Mouse (Mus musculus) MEL (cell line): Measurements from ENCODE around the gene Arl14. TPM values are rescaled to one million over a fixed set of nuclear protein-coding genes. Genes with fewer than 3 reads are reported as not detected.

Experiments
- DNase-seq: peaks from one replicate; pipeline ENCODE4 v3.0.0; 2011; ENCODE audit warnings: low read depth, low spot score
- H3K27ac ChIP-seq: 2 replicates; pipeline ENCODE4 v1.5.1; 2012; ENCODE audit warnings: low read depth, mild to moderate bottlenecking, control low read depth, low read length, moderate library complexity; ENCODE audit not compliant: control insufficient read depth
- H3K27me3 ChIP-seq, 2 experiments: fragments of 150-350 bp in 1 of 2; sonication (generic) in 1 of 2; 2 replicates each; pipeline ENCODE4 v1.6.1; 2012; ENCODE audit warnings: low read length in 2 of 2, mild to moderate bottlenecking in 2 of 2, improper control_type of control experiment in 1 of 2, moderate library complexity in 1 of 2; ENCODE audit not compliant: insufficient read depth in 2 of 2, control insufficient read depth in 1 of 2
- H3K36me3 ChIP-seq, 2 experiments: 2 replicates each; pipeline ENCODE4 v1.6.1; 2012 to 2014; ENCODE audit warnings: low read length in 2 of 2, improper control_type of control experiment in 1 of 2, inconsistent platforms in 1 of 2, mild to moderate bottlenecking in 1 of 2; ENCODE audit not compliant: insufficient read depth in 2 of 2, control insufficient read depth in 1 of 2
- H3K4me1 ChIP-seq, 2 experiments: fragments of 150-350 bp in 1 of 2; sonication (generic) in 1 of 2; 2 replicates each; pipeline ENCODE4 v1.6.1; 2012; ENCODE audit warnings: low read length in 2 of 2, improper control_type of control experiment in 1 of 2, mild to moderate bottlenecking in 1 of 2; ENCODE audit not compliant: insufficient read depth in 2 of 2, control insufficient read depth in 1 of 2
- H3K4me3 ChIP-seq, 2 experiments: fragments of 150-350 bp in 1 of 2; sonication (generic) in 1 of 2; 2 replicates each; pipeline ENCODE4 v1.5.1; 2012; ENCODE audit warnings: low read depth in 2 of 2, low read length in 2 of 2, mild to moderate bottlenecking in 2 of 2, moderate library complexity in 2 of 2, control low read depth in 1 of 2, improper control_type of control experiment in 1 of 2; ENCODE audit not compliant: control insufficient read depth in 1 of 2, insufficient read depth in 1 of 2
- H3K79me2 ChIP-seq: 2 replicates; pipeline ENCODE4 v1.6.1; 2012; ENCODE audit warnings: mild to moderate bottlenecking, low read length, moderate library complexity; ENCODE audit not compliant: control insufficient read depth, poor library complexity, insufficient read depth
- H3K9ac ChIP-seq: 2 replicates; pipeline ENCODE4 v1.6.1; 2012; ENCODE audit warnings: low read depth, mild to moderate bottlenecking, control low read depth, low read length, moderate library complexity; ENCODE audit not compliant: control insufficient read depth, poor library complexity, severe bottlenecking
- H3K9me3 ChIP-seq: fragments of 150-350 bp; sonication (generic); replicated peaks from 2 replicates; pipeline ENCODE4 v1.6.1; 2012; ENCODE audit warnings: mild to moderate bottlenecking, low read length, improper control_type of control experiment, moderate library complexity; ENCODE audit not compliant: insufficient read depth
- CHD1 ChIP-seq: IDR thresholded peaks from 2 replicates; pipeline ENCODE4 v1.6.1; 2012; ENCODE audit warnings: low read depth, mild to moderate bottlenecking, inconsistent platforms, low read length, improper control_type of control experiment
- CHD2 ChIP-seq: IDR thresholded peaks from 2 replicates; pipeline ENCODE4 v1.6.1; 2011; ENCODE audit warnings: low read length, improper control_type of control experiment
- CTCF ChIP-seq, 3 experiments: IDR thresholded peaks in 2 of 3; conservative IDR thresholded peaks in 1 of 3; 2 replicates each; pipeline ENCODE4 v1.5.1; 2011 to 2012; ENCODE audit warnings: low read length in 3 of 3, low read depth in 2 of 3, mild to moderate bottlenecking in 2 of 3, improper control_type of control experiment in 1 of 3, inconsistent platforms in 1 of 3, mixed read lengths in 1 of 3, moderate library complexity in 1 of 3; ENCODE audit not compliant: control insufficient read depth in 1 of 3, insufficient read depth in 1 of 3, poor library complexity in 1 of 3, severe bottlenecking in 1 of 3
- E2F4 ChIP-seq: IDR thresholded peaks from 2 replicates; pipeline ENCODE4 v1.6.1; 2011; ENCODE audit warnings: low read depth, low read length, improper control_type of control experiment, borderline replicate concordance
- ETS1 ChIP-seq: IDR thresholded peaks from 2 replicates; pipeline ENCODE4 v1.6.1; 2012; ENCODE audit warnings: low read depth, mild to moderate bottlenecking, inconsistent platforms, low read length, improper control_type of control experiment, moderate library complexity
- GABPA ChIP-seq: IDR thresholded peaks from 2 replicates; pipeline ENCODE4 v1.6.1; 2012; ENCODE audit warnings: low read depth, mild to moderate bottlenecking, inconsistent platforms, low read length, improper control_type of control experiment, moderate library complexity
- HCFC1 ChIP-seq: IDR thresholded peaks from 2 replicates; pipeline ENCODE4 v1.6.1; 2012; ENCODE audit warnings: low read depth, mild to moderate bottlenecking, inconsistent platforms, low read length, improper control_type of control experiment, moderate library complexity
- JUND ChIP-seq: IDR thresholded peaks from 2 replicates; pipeline ENCODE4 v1.6.1; 2011; ENCODE audit warnings: low read depth, mild to moderate bottlenecking, improper control_type of control experiment, low read length
- MAFK ChIP-seq: IDR thresholded peaks from 2 replicates; pipeline ENCODE4 v1.6.1; 2011; ENCODE audit warnings: low read depth, mild to moderate bottlenecking, low read length, improper control_type of control experiment, borderline replicate concordance
- MAZ ChIP-seq: IDR thresholded peaks from 2 replicates; pipeline ENCODE4 v1.6.1; 2012; ENCODE audit warnings: low read depth, mild to moderate bottlenecking, inconsistent platforms, low read length, improper control_type of control experiment
- MEF2A ChIP-seq: IDR thresholded peaks from 2 replicates; pipeline ENCODE4 v1.6.1; 2014; ENCODE audit warnings: low read depth, mild to moderate bottlenecking, inconsistent platforms, low read length, improper control_type of control experiment; ENCODE audit not compliant: poor library complexity, insufficient replicate concordance, severe bottlenecking; ENCODE audit errors: extremely low read depth
- MYC ChIP-seq: IDR thresholded peaks from 2 replicates; pipeline ENCODE4 v1.6.1; 2011; ENCODE audit warnings: low read depth, mild to moderate bottlenecking, low read length, improper control_type of control experiment, moderate library complexity
- NELFE ChIP-seq: IDR thresholded peaks from 2 replicates; pipeline ENCODE4 v1.6.1; 2011; ENCODE audit warnings: low read depth, low read length, improper control_type of control experiment
- POLR2A ChIP-seq, 2 experiments: IDR thresholded peaks; 2 replicates each; pipeline ENCODE4 v1.6.1; 2011 to 2012; ENCODE audit warnings: low read length in 2 of 2, mild to moderate bottlenecking in 2 of 2, control low read depth in 1 of 2, improper control_type of control experiment in 1 of 2, low read depth in 1 of 2, moderate library complexity in 1 of 2; ENCODE audit not compliant: control insufficient read depth in 1 of 2, insufficient read depth in 1 of 2, poor library complexity in 1 of 2
- POLR2AphosphoS2 ChIP-seq: IDR thresholded peaks from 2 replicates; pipeline ENCODE4 v1.6.1; 2011; ENCODE audit warnings: low read length, improper control_type of control experiment
- POLR2AphosphoS5 ChIP-seq: IDR thresholded peaks from 2 replicates; pipeline ENCODE4 v1.6.1; 2012; ENCODE audit warnings: low read depth, borderline replicate concordance, mild to moderate bottlenecking, inconsistent platforms, low read length, moderate library complexity, mixed read lengths
- SIN3A ChIP-seq: IDR thresholded peaks from 2 replicates; pipeline ENCODE4 v1.6.1; 2012; ENCODE audit warnings: low read length, improper control_type of control experiment, inconsistent platforms
- SMC3 ChIP-seq: IDR thresholded peaks from 2 replicates; pipeline ENCODE4 v1.6.1; 2011; ENCODE audit warnings: low read depth, low read length, improper control_type of control experiment
- TBP ChIP-seq: IDR thresholded peaks from 2 replicates; pipeline ENCODE4 v1.8.0; 2011; ENCODE audit warnings: low read depth, low read length, improper control_type of control experiment
- TCF12 ChIP-seq: IDR thresholded peaks from 2 replicates; pipeline ENCODE4 v1.6.1; 2014; ENCODE audit warnings: low read depth, mild to moderate bottlenecking, inconsistent platforms, low read length, improper control_type of control experiment, moderate library complexity
- USF1 ChIP-seq: IDR thresholded peaks from 2 replicates; pipeline ENCODE4 v1.6.1; 2014; ENCODE audit warnings: low read depth, mild to moderate bottlenecking, inconsistent platforms, low read length, improper control_type of control experiment, moderate library complexity
- ZC3H11A ChIP-seq: IDR thresholded peaks from 2 replicates; pipeline ENCODE4 v1.6.1; 2012; ENCODE audit warnings: low read depth, mild to moderate bottlenecking, inconsistent platforms, low read length, improper control_type of control experiment
- polyA plus RNA-seq, 2 experiments: library from polyadenylated mRNA; stranded (reverse) in 1 of 2; unstranded in 1 of 2; fragments of >175 nt in 1 of 2; fragments of >200 nt in 1 of 2; gene quantifications; 2 replicates each; pipeline versions ENCODE4 v1.2.1 to v1.2.4; 2012; ENCODE audit warnings: low replicate concordance in 2 of 2, low read depth in 1 of 2; ENCODE audit not compliant: insufficient read length in 2 of 2, insufficient read depth in 1 of 2, missing spikeins in 1 of 2
- total RNA-seq: library from RNA; depleted of rRNA; stranded (reverse); fragments of 300-350 nt; gene quantifications from 2 replicates; pipeline ENCODE4 v1.2.3, GENCODE M21; 2012

Gene Arl14
- total and polyA plus RNA-seq, 3 experiments, result not detected

- Histone ChIP-seq H3K36me3 (no peaks in the 10 kb centered on the region), H3K79me2 (no peaks in the 10 kb centered on the region), H3K4me1 (no peaks in the 10 kb centered on the region), H3K9me3 (no peaks in the 10 kb centered on the region), H3K27me3 (no peaks in the 10 kb centered on the region; a peak in 1 of 4 replicates), H3K4me3 (no peak overlapping the region), H3K27ac (no peak overlapping the region), H3K9ac (no peak overlapping the region)
- no peak for TF ChIP-seq CTCF (IDR thresholded peaks at IDR 0.05 in 2 of 3, conservative IDR thresholded peaks at IDR 0.05 in 1 of 3; ENCODE audit: control insufficient read depth in 1 of 3, insufficient read depth in 1 of 3, low read depth in 2 of 3, low read length in 3 of 3, poor library complexity in 1 of 3, severe bottlenecking in 1 of 3)
- TF ChIP-seq GABPA, result no peak
- no peak for TF ChIP-seq JUND
- TF ChIP-seq TBP, result no peak
- TF ChIP-seq MAZ, result no peak
- no peak for TF ChIP-seq SMC3
- TF ChIP-seq MYC, result no peak
- TF ChIP-seq HCFC1, result no peak
- no peak for TF ChIP-seq MAFK
- no peak for TF ChIP-seq CHD1
- DNase-seq, result no peak
These were observed 2.8 kb downstream of the Arl14 start for GRCm38 (mm10) chr3:69225019-69225418.

DNA sequence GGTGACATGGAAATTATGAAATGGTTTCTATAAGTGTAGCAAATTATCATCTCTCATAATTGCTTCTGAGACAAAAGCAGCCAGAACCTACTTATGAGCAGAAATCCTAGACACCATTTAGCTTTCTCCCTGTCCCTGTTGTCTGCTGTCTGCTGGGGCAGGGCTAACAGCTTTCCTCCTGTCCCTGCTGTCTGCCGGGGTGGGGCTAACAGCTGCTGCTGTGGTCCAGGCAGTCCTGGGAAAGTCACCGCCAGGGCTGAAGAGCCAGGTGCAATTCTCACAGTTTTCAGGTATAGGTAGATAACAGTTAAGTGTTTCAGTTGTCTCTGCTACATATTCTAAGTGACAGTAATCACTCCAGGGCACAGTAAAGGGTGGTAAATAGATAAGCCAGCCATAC lies 4.3 kb downstream of the Arl14 start:
- no peak for TF ChIP-seq TBP
- TF ChIP-seq POLR2AphosphoS5, result no peak
- TF ChIP-seq MEF2A, result no peak
- no peak for TF ChIP-seq JUND
- no peak for TF ChIP-seq MYC
- no peak for TF ChIP-seq CHD2
- no peak for TF ChIP-seq ETS1
- TF ChIP-seq CTCF (IDR thresholded peaks at IDR 0.05 in 2 of 3, conservative IDR thresholded peaks at IDR 0.05 in 1 of 3; ENCODE audit: control insufficient read depth in 1 of 3, insufficient read depth in 1 of 3, low read depth in 2 of 3, low read length in 3 of 3, poor library complexity in 1 of 3, severe bottlenecking in 1 of 3), result no peak
- TF ChIP-seq POLR2AphosphoS2, result no peak
- H3K9ac ChIP-seq, result no peak overlapping the region
- no peak for DNase-seq
- no peaks in the 10 kb centered on the region for H3K4me1 ChIP-seq
- H3K9me3 ChIP-seq, result no peaks in the 10 kb centered on the region
- H3K27ac ChIP-seq, result no peak overlapping the region
- H3K4me3 ChIP-seq, result no peak overlapping the region
- no peaks in the 10 kb centered on the region for H3K79me2 ChIP-seq
- no peaks in the 10 kb centered on the region for H3K36me3 ChIP-seq
- H3K27me3 ChIP-seq, result no peaks in the 10 kb centered on the region; a peak in 1 of 4 replicates

GRCm38 (mm10) chr3:69228002-69228401 lies 5.8 kb downstream of the Arl14 start:
- H3K4me3 ChIP-seq, result no peak overlapping the region
- no peaks in the 10 kb centered on the region; a peak in 1 of 4 replicates for H3K27me3 ChIP-seq
- no peaks in the 10 kb centered on the region for H3K9me3 ChIP-seq
- no peak overlapping the region for H3K27ac ChIP-seq
- DNase-seq, result no peak
- TF ChIP-seq HCFC1 (no peak), USF1 (no peak), NELFE (no peak), E2F4 (no peak), TBP (no peak), POLR2AphosphoS2 (no peak), POLR2A (IDR thresholded peaks at IDR 0.05; ENCODE audit: control insufficient read depth in 1 of 2, insufficient read depth in 1 of 2, low read depth in 1 of 2, low read length in 2 of 2, poor library complexity in 1 of 2) (no peak), POLR2AphosphoS5 (no peak), TCF12 (no peak), MAFK (no peak), ZC3H11A (no peak), SIN3A (no peak), CTCF (IDR thresholded peaks at IDR 0.05 in 2 of 3, conservative IDR thresholded peaks at IDR 0.05 in 1 of 3; ENCODE audit: control insufficient read depth in 1 of 3, insufficient read depth in 1 of 3, low read depth in 2 of 3, low read length in 3 of 3, poor library complexity in 1 of 3, severe bottlenecking in 1 of 3) (no peak), JUND (no peak), SMC3 (no peak), GABPA (no peak)
- no peak overlapping the region for H3K9ac ChIP-seq
- no peaks in the 10 kb centered on the region for H3K36me3 ChIP-seq
- no peaks in the 10 kb centered on the region for H3K4me1 ChIP-seq
- H3K79me2 ChIP-seq, result no peaks in the 10 kb centered on the region
